Mouse (Mus musculus): ENCODE measurements around the gene Mrps2. TPM values are rescaled to one million over a fixed set of nuclear protein-coding genes. Genes with fewer than 3 reads are reported as not detected.

Gene Mrps2
- 48.2 and 51.4 TPM in 2 replicates for polyA plus RNA-seq (2015; fragmentation: Nextera tagmentation; extraction: Ambion mirVana)

DNA sequence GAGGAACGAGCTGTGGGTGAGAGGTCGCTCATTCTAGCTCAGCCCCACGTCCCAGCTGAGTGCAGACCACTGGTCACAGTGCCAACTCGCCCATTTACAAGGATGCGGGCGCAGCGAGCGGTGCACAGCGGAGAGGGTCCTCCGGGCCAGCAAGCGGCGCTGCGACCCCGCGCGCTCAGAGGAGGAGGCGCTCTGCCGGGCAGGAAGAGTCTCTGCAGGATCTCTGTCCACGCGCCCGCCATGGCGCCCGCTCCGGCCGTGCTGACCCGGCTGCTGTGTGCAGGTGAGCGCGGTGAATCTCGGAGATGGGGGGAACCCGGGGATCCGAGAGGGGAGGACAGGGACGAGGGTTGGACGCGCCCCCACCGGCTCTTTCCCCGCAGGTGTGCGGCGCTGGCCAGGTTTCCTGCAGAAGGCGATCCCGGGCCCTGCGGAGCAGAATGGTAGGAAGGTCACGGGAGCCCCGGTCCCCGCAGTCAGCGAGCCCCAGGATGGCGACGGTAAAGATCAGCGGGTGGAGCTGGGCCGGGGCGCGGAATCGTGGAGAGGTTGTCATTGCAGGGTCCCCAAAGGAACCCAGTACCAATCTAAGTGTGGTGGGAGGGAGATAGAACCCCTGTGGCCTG lies at the start of gene Mrps2:
Mrps2 (plus strand) TSS at position 207 of the 626 bp plus-strand sequence.
- H3K27me3 ChIP-seq (replicated peaks; ENCODE audit: control insufficient read depth, insufficient read depth, low read length): no peaks in the 10 kb centered on the region
- ATAC-seq: peak; percentile 94
- H3K9ac ChIP-seq (ENCODE audit: low read depth, low read length): peak within 1 kb of the TSS; percentile 93
- peak within 1 kb of the TSS; percentile 98 for H3K4me3 ChIP-seq (ENCODE audit: low read length)
- H3K4me2 ChIP-seq (ENCODE audit: low read length): peak within 1 kb of the TSS; percentile 91
- H3K36me3 ChIP-seq (ENCODE audit: control insufficient read depth, insufficient read depth, low read length): peaks cover 27% of the 10 kb centered on the region
- peaks cover 4% of the 10 kb centered on the region for H3K9me3 ChIP-seq (ENCODE audit: control insufficient read depth, low read length)
- H3K4me1 ChIP-seq (ENCODE audit: control insufficient read depth, insufficient read depth, low read depth, low read length): peaks cover 14% of the 10 kb centered on the region
- WGBS: under 1% methylated on average over 48 of the region's 52 CpGs
- H3K27ac ChIP-seq (ENCODE audit: low read depth, low read length): peak within 1 kb of the TSS; percentile 31; the same call in 1 of the 2 replicates

GRCm38 (mm10) chr2:28419898-28420297 lies 48.0 kb upstream of the Mrps2 start:
- Histone ChIP-seq H3K9me3 (ENCODE audit: control insufficient read depth, low read length) (no peaks in the 10 kb centered on the region), H3K27me3 (replicated peaks; ENCODE audit: control insufficient read depth, insufficient read depth, low read length) (no peaks in the 10 kb centered on the region), H3K4me3 (ENCODE audit: low read length) (no peak overlapping the region), H3K9ac (ENCODE audit: low read depth, low read length) (no peak overlapping the region), H3K27ac (ENCODE audit: low read depth, low read length) (no peak overlapping the region), H3K4me1 (ENCODE audit: control insufficient read depth, insufficient read depth, low read depth, low read length) (peaks cover 10% of the 10 kb centered on the region), H3K36me3 (ENCODE audit: control insufficient read depth, insufficient read depth, low read length) (no peaks in the 10 kb centered on the region), H3K4me2 (ENCODE audit: low read length) (no peak overlapping the region)
- peak; percentile 41; the same call in 1 of the 2 replicates for ATAC-seq
- WGBS: 21% methylated on average over 4 of the region's 4 CpGs

DNA sequence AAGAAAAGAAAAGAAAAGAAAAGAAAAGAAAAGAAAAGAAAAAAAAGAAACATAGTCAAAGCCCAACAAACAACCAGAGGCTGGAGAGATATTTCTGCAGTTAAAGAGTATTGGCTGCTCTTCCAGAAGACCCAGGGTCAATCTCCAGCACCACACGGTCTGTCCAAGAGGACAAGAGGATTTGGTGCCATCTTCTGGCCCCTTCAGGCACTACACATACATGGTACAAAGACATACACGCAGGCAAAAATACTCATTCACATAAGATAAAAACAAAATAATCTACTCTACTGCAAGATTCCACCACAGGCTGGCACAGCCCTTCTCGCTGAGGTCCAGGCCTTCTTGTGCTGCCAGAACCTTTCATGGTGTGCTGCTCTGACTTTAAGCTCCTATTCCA lies 44.7 kb upstream of the Mrps2 start:
- Histone ChIP-seq H3K27ac (ENCODE audit: low read depth, low read length) (no peak overlapping the region), H3K27me3 (replicated peaks; ENCODE audit: control insufficient read depth, insufficient read depth, low read length) (no peaks in the 10 kb centered on the region), H3K4me1 (ENCODE audit: control insufficient read depth, insufficient read depth, low read depth, low read length) (no peaks in the 10 kb centered on the region), H3K4me3 (ENCODE audit: low read length) (no peak overlapping the region), H3K9me3 (ENCODE audit: control insufficient read depth, low read length) (no peaks in the 10 kb centered on the region), H3K4me2 (ENCODE audit: low read length) (no peak overlapping the region), H3K9ac (ENCODE audit: low read depth, low read length) (no peak overlapping the region), H3K36me3 (ENCODE audit: control insufficient read depth, insufficient read depth, low read length) (no peaks in the 10 kb centered on the region)
- ATAC-seq: no peak
- 17% methylated on average over 3 of the region's 3 CpGs for WGBS

- Histone ChIP-seq H3K4me1 (ENCODE audit: control insufficient read depth, insufficient read depth, low read depth, low read length) (no peaks in the 10 kb centered on the region), H3K27ac (ENCODE audit: low read depth, low read length) (no peak overlapping the region), H3K9me3 (ENCODE audit: control insufficient read depth, low read length) (no peaks in the 10 kb centered on the region), H3K36me3 (ENCODE audit: control insufficient read depth, insufficient read depth, low read length) (no peaks in the 10 kb centered on the region), H3K4me2 (ENCODE audit: low read length) (no peak overlapping the region), H3K4me3 (ENCODE audit: low read length) (no peak overlapping the region), H3K9ac (ENCODE audit: low read depth, low read length) (no peak overlapping the region), H3K27me3 (replicated peaks; ENCODE audit: control insufficient read depth, insufficient read depth, low read length) (no peaks in the 10 kb centered on the region)
- WGBS: 84% methylated on average over 6 of the region's 6 CpGs
- ATAC-seq: no peak
These were observed 40.6 kb upstream of the Mrps2 start for GRCm38 (mm10) chr2:28427226-28427625.

DNA sequence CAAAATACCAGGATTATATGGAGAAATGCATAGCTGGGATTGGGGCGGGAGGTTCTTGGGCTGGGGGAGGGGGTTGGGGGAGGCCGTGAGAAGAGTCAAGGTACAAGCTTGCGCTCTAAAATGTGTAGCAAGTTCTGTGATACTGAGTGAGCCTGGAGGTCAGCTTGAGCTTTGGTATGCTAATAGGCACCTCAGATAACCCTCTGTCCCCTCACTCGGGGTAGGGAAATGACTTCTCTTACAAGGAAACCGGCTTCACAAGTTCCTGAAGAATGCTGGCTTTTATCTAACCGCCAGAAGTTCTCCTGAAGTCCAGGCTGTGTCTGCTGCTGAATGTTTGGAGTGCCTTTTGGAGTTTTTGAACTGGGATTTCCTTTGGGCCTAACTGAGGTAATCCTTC lies 37.0 kb upstream of the Mrps2 start:
- 74% methylated on average over 6 of the region's 6 CpGs for WGBS

DNA sequence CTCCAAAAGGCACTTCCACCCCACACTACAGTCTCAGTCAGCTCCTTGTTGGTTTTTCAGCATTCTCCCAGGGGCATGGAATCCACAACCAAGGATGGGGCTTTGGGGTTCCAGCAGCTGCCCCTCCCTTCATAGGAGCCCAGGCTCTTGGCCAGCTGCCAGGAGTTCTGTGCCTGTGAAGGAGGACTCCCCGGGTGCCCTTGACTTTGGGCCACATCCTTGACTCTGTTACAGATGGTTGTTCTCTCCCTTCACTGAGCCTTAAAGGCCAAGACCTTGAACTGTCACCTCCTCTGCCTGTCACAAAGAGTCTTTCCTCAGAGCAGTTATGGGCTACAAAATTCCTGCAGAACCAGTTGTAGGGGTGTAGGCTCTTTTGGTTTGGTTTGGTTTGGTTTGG lies 35.1 kb upstream of the Mrps2 start:
- 13% methylated on average over 1 of the region's 1 CpGs for WGBS
- Histone ChIP-seq H3K27me3 (replicated peaks; ENCODE audit: control insufficient read depth, insufficient read depth, low read length) (no peaks in the 10 kb centered on the region), H3K4me1 (ENCODE audit: control insufficient read depth, insufficient read depth, low read depth, low read length) (no peaks in the 10 kb centered on the region), H3K4me2 (ENCODE audit: low read length) (no peak overlapping the region), H3K36me3 (ENCODE audit: control insufficient read depth, insufficient read depth, low read length) (no peaks in the 10 kb centered on the region), H3K4me3 (ENCODE audit: low read length) (no peak overlapping the region), H3K9ac (ENCODE audit: low read depth, low read length) (no peak overlapping the region), H3K27ac (ENCODE audit: low read depth, low read length) (no peak overlapping the region), H3K9me3 (ENCODE audit: control insufficient read depth, low read length) (no peaks in the 10 kb centered on the region)
- ATAC-seq: no peak

More for the DNA sequence above, 37.0 kb upstream of the Mrps2 start:
- Histone ChIP-seq H3K9ac (ENCODE audit: low read depth, low read length) (no peak overlapping the region), H3K27me3 (replicated peaks; ENCODE audit: control insufficient read depth, insufficient read depth, low read length) (no peaks in the 10 kb centered on the region), H3K4me1 (ENCODE audit: control insufficient read depth, insufficient read depth, low read depth, low read length) (no peaks in the 10 kb centered on the region), H3K4me3 (ENCODE audit: low read length) (no peak overlapping the region), H3K9me3 (ENCODE audit: control insufficient read depth, low read length) (no peaks in the 10 kb centered on the region), H3K4me2 (ENCODE audit: low read length) (no peak overlapping the region), H3K36me3 (ENCODE audit: control insufficient read depth, insufficient read depth, low read length) (no peaks in the 10 kb centered on the region), H3K27ac (ENCODE audit: low read depth, low read length) (no peak overlapping the region)
- ATAC-seq: no peak

DNA sequence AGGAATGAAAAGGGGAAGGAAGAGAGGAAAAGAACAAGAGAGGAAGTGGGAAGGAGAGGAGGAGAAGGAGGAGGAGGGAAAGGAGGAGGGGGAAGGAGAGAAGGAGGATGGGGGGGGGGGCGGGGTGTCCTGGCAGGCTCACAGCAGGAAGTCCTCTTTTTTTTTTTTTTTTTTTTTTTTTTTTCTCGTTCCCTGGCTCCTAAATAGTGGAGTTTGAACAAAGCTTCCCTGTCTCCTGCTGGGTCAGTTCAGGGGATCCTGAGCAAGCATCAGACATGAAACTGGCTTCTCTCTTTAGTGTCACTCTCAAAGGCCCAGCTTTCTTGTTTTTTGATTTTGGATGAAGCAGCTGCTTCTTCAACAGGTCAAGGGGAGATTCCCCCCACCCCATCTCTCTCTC lies 34.4 kb upstream of the Mrps2 start:
- Histone ChIP-seq H3K4me3 (ENCODE audit: low read length) (no peak overlapping the region), H3K27ac (ENCODE audit: low read depth, low read length) (no peak overlapping the region), H3K36me3 (ENCODE audit: control insufficient read depth, insufficient read depth, low read length) (no peaks in the 10 kb centered on the region), H3K4me1 (ENCODE audit: control insufficient read depth, insufficient read depth, low read depth, low read length) (no peaks in the 10 kb centered on the region), H3K27me3 (replicated peaks; ENCODE audit: control insufficient read depth, insufficient read depth, low read length) (no peaks in the 10 kb centered on the region), H3K9ac (ENCODE audit: low read depth, low read length) (no peak overlapping the region), H3K9me3 (ENCODE audit: control insufficient read depth, low read length) (no peaks in the 10 kb centered on the region), H3K4me2 (ENCODE audit: low read length) (no peak overlapping the region)
- ATAC-seq: no peak
- 17% methylated on average over 1 of the region's 2 CpGs for WGBS

GRCm38 (mm10) chr2:28435401-28435800 lies 32.5 kb upstream of the Mrps2 start:
- no peaks in the 10 kb centered on the region for H3K9me3 ChIP-seq (ENCODE audit: control insufficient read depth, low read length)
- no peak overlapping the region for H3K4me2 ChIP-seq (ENCODE audit: low read length)
- no peak overlapping the region for H3K9ac ChIP-seq (ENCODE audit: low read depth, low read length)
- WGBS: 91% methylated on average over 11 of the region's 11 CpGs
- ATAC-seq: no peak
- no peaks in the 10 kb centered on the region for H3K4me1 ChIP-seq (ENCODE audit: control insufficient read depth, insufficient read depth, low read depth, low read length)
- no peak overlapping the region for H3K4me3 ChIP-seq (ENCODE audit: low read length)
- no peak overlapping the region for H3K27ac ChIP-seq (ENCODE audit: low read depth, low read length)
- no peaks in the 10 kb centered on the region for H3K36me3 ChIP-seq (ENCODE audit: control insufficient read depth, insufficient read depth, low read length)
- H3K27me3 ChIP-seq (replicated peaks; ENCODE audit: control insufficient read depth, insufficient read depth, low read length): no peaks in the 10 kb centered on the region

- ATAC-seq: no peak
- no peak overlapping the region for H3K27ac ChIP-seq (ENCODE audit: low read depth, low read length)
- H3K9ac ChIP-seq (ENCODE audit: low read depth, low read length): no peak overlapping the region
- H3K36me3 ChIP-seq (ENCODE audit: control insufficient read depth, insufficient read depth, low read length): no peaks in the 10 kb centered on the region
- no peaks in the 10 kb centered on the region for H3K4me1 ChIP-seq (ENCODE audit: control insufficient read depth, insufficient read depth, low read depth, low read length)
- H3K4me2 ChIP-seq (ENCODE audit: low read length): no peak overlapping the region
- H3K4me3 ChIP-seq (ENCODE audit: low read length): no peak overlapping the region
- 79% methylated on average over 6 of the region's 6 CpGs for WGBS
- H3K9me3 ChIP-seq (ENCODE audit: control insufficient read depth, low read length): no peaks in the 10 kb centered on the region
- H3K27me3 ChIP-seq (replicated peaks; ENCODE audit: control insufficient read depth, insufficient read depth, low read length): no peaks in the 10 kb centered on the region
These were observed 27.0 kb upstream of the Mrps2 start for GRCm38 (mm10) chr2:28440842-28441241.
